Mouse (Mus musculus): ENCODE results near the gene Gm26558.

- TF ChIP-seq CTCF (IDR thresholded peaks at IDR 0.05; ENCODE audit: borderline replicate concordance, extremely low read depth, insufficient read depth, insufficient read length) (no peak), POLR2A (IDR thresholded peaks at IDR 0.05; ENCODE audit: borderline replicate concordance, extremely low read depth, insufficient read depth, insufficient read length, poor library complexity, severe bottlenecking) (no peak)
Measured at GRCm38 (mm10) chr2:70616076-70616475, 45.8 kb downstream of the Gm26558 start.

Measured in brain, embryonic 14.5 days (tissue).